Mouse (Mus musculus): ENCODE data around the gene Adam10.

GRCm38 (mm10) chr9:70656130-70657007 lies 22.4 kb upstream of the Adam10 start, which contains the start of gene Gm10642:
- no peak for TF ChIP-seq CTCF (IDR thresholded peaks at IDR 0.05; ENCODE audit: insufficient read depth, low read depth, low read length)
- TF ChIP-seq POLR2A (IDR thresholded peaks at IDR 0.05; ENCODE audit: insufficient read depth, low read depth, low read length) = no peak

All from olfactory bulb, adult 2 months (tissue).